Mouse (Mus musculus): Measurements from ENCODE around the gene Nfia.

The Nfia gene

GRCm38 (mm10) chr4:97782497-97782896 is 10.0 kb downstream of the Nfia start:
- no peak for DNase-seq (ENCODE audit: low read depth, low spot score)

- DNase-seq (ENCODE audit: low read depth, low spot score), result no peak
Observed at GRCm38 (mm10) chr4:97783073-97783879, 10.7 kb downstream of the Nfia start.

- DNase-seq (ENCODE audit: low read depth, low spot score), result no peak
Observed at GRCm38 (mm10) chr4:97784236-97784635, 11.7 kb downstream of the Nfia start.

- DNase-seq (ENCODE audit: low read depth, low spot score), result no peak
Observed at GRCm38 (mm10) chr4:97785547-97786271, 13.2 kb downstream of the Nfia start.

- no peak for DNase-seq (ENCODE audit: low read depth, low spot score)
Observed at GRCm38 (mm10) chr4:97786571-97786970, 14.0 kb downstream of the Nfia start.

- no peak for DNase-seq (ENCODE audit: low read depth, low spot score)
Observed at GRCm38 (mm10) chr4:97787515-97787914, 15.0 kb downstream of the Nfia start.

GRCm38 (mm10) chr4:97788537-97788936 is 16.0 kb downstream of the Nfia start:
- DNase-seq (ENCODE audit: low read depth, low spot score), result no peak

GRCm38 (mm10) chr4:97793931-97794330 is 21.4 kb downstream of the Nfia start:
- no peak for DNase-seq (ENCODE audit: low read depth, low spot score)

- peak; percentile 72 for DNase-seq (ENCODE audit: low read depth, low spot score)
Observed at GRCm38 (mm10) chr4:97794865-97795264, 22.3 kb downstream of the Nfia start.

GRCm38 (mm10) chr4:97795957-97796356 is 23.4 kb downstream of the Nfia start:
- DNase-seq (ENCODE audit: low read depth, low spot score), result no peak

GRCm38 (mm10) chr4:97796505-97796904 is 24.0 kb downstream of the Nfia start:
- no peak for DNase-seq (ENCODE audit: low read depth, low spot score)

- no peak for DNase-seq (ENCODE audit: low read depth, low spot score)
Observed at GRCm38 (mm10) chr4:97803791-97804190, 31.3 kb downstream of the Nfia start.

- DNase-seq (ENCODE audit: low read depth, low spot score), result no peak
Observed at GRCm38 (mm10) chr4:97804638-97805037, 32.1 kb downstream of the Nfia start.

GRCm38 (mm10) chr4:97805255-97805654 is 32.7 kb downstream of the Nfia start:
- DNase-seq (ENCODE audit: low read depth, low spot score), result no peak

GRCm38 (mm10) chr4:97805896-97806808 is 33.6 kb downstream of the Nfia start:
- no peak for DNase-seq (ENCODE audit: low read depth, low spot score)

- no peak for DNase-seq (ENCODE audit: low read depth, low spot score)
Observed at GRCm38 (mm10) chr4:97806924-97807323, 34.4 kb downstream of the Nfia start.

GRCm38 (mm10) chr4:97808885-97809284 is 36.4 kb downstream of the Nfia start:
- no peak for DNase-seq (ENCODE audit: low read depth, low spot score)

- no peak for DNase-seq (ENCODE audit: low read depth, low spot score)
Observed at GRCm38 (mm10) chr4:97809582-97810295, 37.2 kb downstream of the Nfia start.

- DNase-seq (ENCODE audit: low read depth, low spot score), result no peak
Observed at GRCm38 (mm10) chr4:97810348-97810939, 37.9 kb downstream of the Nfia start.

- DNase-seq (ENCODE audit: low read depth, low spot score), result no peak
Observed at GRCm38 (mm10) chr4:97813035-97813434, 40.5 kb downstream of the Nfia start.

- DNase-seq (ENCODE audit: low read depth, low spot score), result no peak
Observed at GRCm38 (mm10) chr4:97813996-97814395, 41.5 kb downstream of the Nfia start.

Data from 3T3-L1 (cell line).